Mouse (Mus musculus): ENCODE data around the gene Baiap2l1. TPM values are rescaled to one million over a fixed set of nuclear protein-coding genes. Genes with fewer than 3 reads are reported as not detected.

The Baiap2l1 gene
- polyA plus RNA-seq, 1 experiment from 2014 or later = 3.2 TPM

GRCm38 (mm10) chr5:144255632-144256540 is 102.0 kb downstream of the Baiap2l1 start:
- Histone ChIP-seq H3K36me3 (ENCODE audit: control insufficient read depth, insufficient read depth, low read length) (no peaks in the 10 kb centered on the region), H3K9me3 (ENCODE audit: control insufficient read depth, low read length) (no peaks in the 10 kb centered on the region), H3K27me3 (ENCODE audit: control insufficient read depth, insufficient read depth, low read length) (no peaks in the 10 kb centered on the region), H3K4me3 (ENCODE audit: low read depth, low read length) (peak overlapping the region; percentile 98), H3K27ac (ENCODE audit: low read depth, low read length) (peak overlapping the region; percentile 83), H3K4me1 (replicated peaks; ENCODE audit: control insufficient read depth, insufficient read depth, low read length) (peaks cover 16% of the 10 kb centered on the region), H3K9ac (ENCODE audit: low read depth, low read length) (peak overlapping the region; percentile 89), H3K4me2 (replicated peaks; ENCODE audit: low read depth, low read length) (peak overlapping the region; percentile 76)
- ATAC-seq (ENCODE audit: low FRiP score) (peak; percentile 31), DNase-seq (ENCODE audit: low spot score) (peak; percentile 75)
- WGBS = under 1% methylated on average over 39 of the region's 40 CpGs

- Histone ChIP-seq H3K4me1 (replicated peaks; ENCODE audit: control insufficient read depth, insufficient read depth, low read length) (peaks cover 16% of the 10 kb centered on the region), H3K4me3 (ENCODE audit: low read depth, low read length) (peak overlapping the region; percentile 98), H3K27ac (ENCODE audit: low read depth, low read length) (peak overlapping the region; percentile 83), H3K9me3 (ENCODE audit: control insufficient read depth, low read length) (no peaks in the 10 kb centered on the region; the same call in 1 of the 2 replicates), H3K27me3 (ENCODE audit: control insufficient read depth, insufficient read depth, low read length) (no peaks in the 10 kb centered on the region), H3K36me3 (ENCODE audit: control insufficient read depth, insufficient read depth, low read length) (no peaks in the 10 kb centered on the region), H3K9ac (ENCODE audit: low read depth, low read length) (peak overlapping the region; percentile 89), H3K4me2 (replicated peaks; ENCODE audit: low read depth, low read length) (peak overlapping the region; percentile 76)
- ATAC-seq (ENCODE audit: low FRiP score) (peak; percentile 80), DNase-seq (ENCODE audit: low spot score) (peak; percentile 94)
- 1% methylated on average over 49 of the region's 84 CpGs for WGBS
Measured at GRCm38 (mm10) chr5:144254811-144255631, 102.9 kb downstream of the Baiap2l1 start.

GRCm38 (mm10) chr5:144254122-144254810 is 103.6 kb downstream of the Baiap2l1 start:
- Histone ChIP-seq H3K9ac (ENCODE audit: low read depth, low read length) (peak overlapping the region; percentile 20; the same call in 1 of the 2 replicates), H3K27ac (ENCODE audit: low read depth, low read length) (no peak overlapping the region), H3K4me2 (replicated peaks; ENCODE audit: low read depth, low read length) (peak overlapping the region; percentile 76), H3K36me3 (ENCODE audit: control insufficient read depth, insufficient read depth, low read length) (no peaks in the 10 kb centered on the region), H3K4me3 (ENCODE audit: low read depth, low read length) (peak overlapping the region; percentile 98), H3K27me3 (ENCODE audit: control insufficient read depth, insufficient read depth, low read length) (no peaks in the 10 kb centered on the region), H3K4me1 (replicated peaks; ENCODE audit: control insufficient read depth, insufficient read depth, low read length) (peaks cover 16% of the 10 kb centered on the region), H3K9me3 (ENCODE audit: control insufficient read depth, low read length) (no peaks in the 10 kb centered on the region; the same call in 1 of the 2 replicates)
- ATAC-seq (ENCODE audit: low FRiP score) (peak; percentile 30), DNase-seq (ENCODE audit: low spot score) (no peak)
- WGBS = 62% methylated on average over 16 of the region's 16 CpGs

DNA sequence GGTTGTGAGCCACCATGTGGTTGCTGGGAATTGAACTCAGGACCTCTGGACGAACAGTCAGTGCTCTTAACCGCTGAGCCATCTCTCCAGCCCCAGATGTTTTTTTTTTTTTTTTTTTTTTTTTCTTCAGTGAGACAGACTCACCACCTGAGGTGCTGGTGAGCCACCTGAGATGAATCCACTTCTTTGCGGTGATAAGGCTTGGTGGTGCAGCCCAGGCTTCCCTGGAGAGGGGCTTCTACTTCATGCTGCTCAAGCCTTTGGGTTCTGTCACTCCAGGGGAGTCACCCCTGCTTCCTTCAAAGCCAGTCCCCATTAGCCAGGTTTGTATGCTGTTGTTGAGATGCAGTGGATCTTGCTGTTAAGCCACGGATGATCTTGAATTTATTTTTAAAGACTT is 104.7 kb downstream of the Baiap2l1 start:
- Histone ChIP-seq H3K27me3 (ENCODE audit: control insufficient read depth, insufficient read depth, low read length) (no peaks in the 10 kb centered on the region), H3K36me3 (ENCODE audit: control insufficient read depth, insufficient read depth, low read length) (no peaks in the 10 kb centered on the region), H3K27ac (ENCODE audit: low read depth, low read length) (no peak overlapping the region), H3K9me3 (ENCODE audit: control insufficient read depth, low read length) (no peaks in the 10 kb centered on the region; the same call in 1 of the 2 replicates), H3K4me2 (replicated peaks; ENCODE audit: low read depth, low read length) (no peak overlapping the region), H3K4me3 (ENCODE audit: low read depth, low read length) (no peak overlapping the region), H3K4me1 (replicated peaks; ENCODE audit: control insufficient read depth, insufficient read depth, low read length) (peaks cover 10% of the 10 kb centered on the region), H3K9ac (ENCODE audit: low read depth, low read length) (no peak overlapping the region)
- no peak for ATAC-seq (ENCODE audit: low FRiP score)
- no peak for DNase-seq (ENCODE audit: low spot score)
- WGBS = 76% methylated on average over 4 of the region's 4 CpGs

DNA sequence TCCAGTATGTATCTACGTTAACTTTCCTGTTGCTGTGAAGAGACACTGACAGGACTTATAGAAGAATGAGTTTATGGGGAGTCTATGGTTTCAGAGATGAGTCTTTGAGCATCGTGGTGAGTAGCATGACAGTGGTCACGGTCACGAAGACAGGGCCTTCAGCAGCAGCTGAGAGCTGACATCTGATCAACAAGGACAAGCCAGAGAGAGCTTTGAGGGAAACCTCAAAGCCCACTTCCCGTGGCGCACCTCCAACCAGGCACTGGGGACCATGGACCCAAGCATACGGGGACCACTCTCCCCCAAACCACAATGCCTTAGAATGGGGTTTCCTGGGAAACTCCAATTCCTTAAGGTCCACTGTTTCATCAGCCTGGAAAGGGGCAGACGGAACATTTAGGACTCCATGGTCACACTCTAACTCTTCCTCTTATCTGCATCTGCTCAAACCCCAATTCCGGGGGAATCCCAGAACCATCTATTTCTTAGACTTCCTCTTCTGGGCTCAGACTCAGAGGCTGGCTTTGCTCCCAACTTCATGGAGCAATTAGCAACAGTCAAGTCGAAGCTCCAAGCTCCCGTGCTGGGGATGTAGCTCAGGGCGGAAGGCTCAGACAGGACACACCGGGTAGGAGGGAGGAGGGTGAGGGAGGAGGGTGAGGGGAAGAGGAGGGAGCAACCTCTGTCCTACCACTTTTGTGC is 105.9 kb downstream of the Baiap2l1 start:
- 90% methylated on average over 13 of the region's 13 CpGs for WGBS
- ATAC-seq (ENCODE audit: low FRiP score) = no peak

DNA sequence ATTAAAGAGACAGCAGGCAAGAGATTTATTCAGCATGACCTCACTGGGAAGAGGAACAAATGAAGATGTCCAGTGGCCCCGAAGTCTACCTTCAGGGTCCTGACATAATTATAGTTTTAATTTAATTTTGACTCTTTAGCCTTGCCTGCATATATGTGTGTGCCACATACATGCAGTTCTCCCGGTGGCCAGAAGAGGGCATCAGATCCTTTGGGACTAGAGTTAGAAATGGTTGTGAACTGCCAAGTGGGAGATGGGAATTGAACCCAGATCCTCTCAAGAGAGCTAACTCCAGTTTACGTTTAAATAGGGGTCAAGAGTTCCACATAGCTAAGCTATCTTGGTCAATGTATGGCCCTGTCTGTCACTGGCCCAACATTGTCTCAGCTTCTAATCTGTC is 108.0 kb downstream of the Baiap2l1 start:
- Histone ChIP-seq H3K4me2 (replicated peaks; ENCODE audit: low read depth, low read length) (no peak overlapping the region), H3K27me3 (ENCODE audit: control insufficient read depth, insufficient read depth, low read length) (no peaks in the 10 kb centered on the region), H3K9me3 (ENCODE audit: control insufficient read depth, low read length) (no peaks in the 10 kb centered on the region; the same call in 1 of the 2 replicates), H3K4me3 (ENCODE audit: low read depth, low read length) (no peak overlapping the region), H3K4me1 (replicated peaks; ENCODE audit: control insufficient read depth, insufficient read depth, low read length) (no peaks in the 10 kb centered on the region), H3K9ac (ENCODE audit: low read depth, low read length) (no peak overlapping the region), H3K36me3 (ENCODE audit: control insufficient read depth, insufficient read depth, low read length) (no peaks in the 10 kb centered on the region), H3K27ac (ENCODE audit: low read depth, low read length) (no peak overlapping the region)
- no peak for DNase-seq (ENCODE audit: low spot score)
- WGBS = 86% methylated on average over 3 of the region's 3 CpGs
- no peak for ATAC-seq (ENCODE audit: low FRiP score)

More for the DNA sequence above, 105.9 kb downstream of the Baiap2l1 start:
- Histone ChIP-seq H3K4me3 (ENCODE audit: low read depth, low read length) (no peak overlapping the region), H3K4me1 (replicated peaks; ENCODE audit: control insufficient read depth, insufficient read depth, low read length) (peaks cover under 1% of the 10 kb centered on the region; the same call in 1 of the 2 replicates), H3K27ac (ENCODE audit: low read depth, low read length) (no peak overlapping the region), H3K9me3 (ENCODE audit: control insufficient read depth, low read length) (no peaks in the 10 kb centered on the region; the same call in 1 of the 2 replicates), H3K36me3 (ENCODE audit: control insufficient read depth, insufficient read depth, low read length) (no peaks in the 10 kb centered on the region), H3K4me2 (replicated peaks; ENCODE audit: low read depth, low read length) (no peak overlapping the region), H3K27me3 (ENCODE audit: control insufficient read depth, insufficient read depth, low read length) (no peaks in the 10 kb centered on the region), H3K9ac (ENCODE audit: low read depth, low read length) (no peak overlapping the region)
- DNase-seq (ENCODE audit: low spot score) = no peak

DNA sequence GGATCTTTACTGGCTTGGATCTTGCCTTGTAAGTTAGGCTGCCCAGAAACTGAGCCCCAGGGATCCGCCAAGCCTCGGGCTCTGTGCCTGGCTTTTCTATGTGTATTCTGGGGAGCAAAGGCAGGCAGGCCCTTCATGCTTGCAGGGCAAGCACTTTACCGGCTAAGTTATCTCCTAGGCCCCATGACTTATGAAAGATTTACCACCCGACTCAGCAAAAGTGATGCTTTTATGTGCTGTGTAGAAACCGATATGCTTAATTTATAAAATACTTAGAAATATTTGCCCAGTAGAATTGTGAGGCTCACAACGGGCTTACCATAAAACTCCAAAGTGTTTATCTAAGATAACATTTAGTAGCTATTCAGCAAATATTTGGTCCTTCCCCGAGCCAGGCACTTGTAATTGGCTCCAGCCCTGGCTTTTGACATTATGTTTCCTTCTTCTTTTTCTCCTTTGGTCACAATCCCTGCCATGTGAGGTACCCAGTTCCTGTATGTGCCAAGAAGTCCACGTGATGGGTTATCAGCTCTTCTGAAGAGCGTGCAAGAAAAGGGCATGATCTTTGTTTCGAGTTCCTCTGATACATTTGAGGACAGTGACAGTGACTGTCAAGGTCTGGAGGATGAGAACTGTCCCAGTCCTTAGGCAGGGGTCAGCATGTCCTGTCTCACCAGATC is 109.9 kb downstream of the Baiap2l1 start:
- no peak for ATAC-seq (ENCODE audit: low FRiP score)
- Histone ChIP-seq H3K4me2 (replicated peaks; ENCODE audit: low read depth, low read length) (no peak overlapping the region), H3K27ac (ENCODE audit: low read depth, low read length) (no peak overlapping the region), H3K36me3 (ENCODE audit: control insufficient read depth, insufficient read depth, low read length) (no peaks in the 10 kb centered on the region), H3K4me1 (replicated peaks; ENCODE audit: control insufficient read depth, insufficient read depth, low read length) (no peaks in the 10 kb centered on the region), H3K9ac (ENCODE audit: low read depth, low read length) (no peak overlapping the region), H3K4me3 (ENCODE audit: low read depth, low read length) (no peak overlapping the region), H3K27me3 (ENCODE audit: control insufficient read depth, insufficient read depth, low read length) (no peaks in the 10 kb centered on the region), H3K9me3 (ENCODE audit: control insufficient read depth, low read length) (no peaks in the 10 kb centered on the region; the same call in 1 of the 2 replicates)
- DNase-seq (ENCODE audit: low spot score) = no peak
- 82% methylated on average over 10 of the region's 10 CpGs for WGBS

All from hindbrain, embryonic 11.5 days (tissue).